Mouse (Mus musculus): Measurements from ENCODE around the gene Morc4.

DNA sequence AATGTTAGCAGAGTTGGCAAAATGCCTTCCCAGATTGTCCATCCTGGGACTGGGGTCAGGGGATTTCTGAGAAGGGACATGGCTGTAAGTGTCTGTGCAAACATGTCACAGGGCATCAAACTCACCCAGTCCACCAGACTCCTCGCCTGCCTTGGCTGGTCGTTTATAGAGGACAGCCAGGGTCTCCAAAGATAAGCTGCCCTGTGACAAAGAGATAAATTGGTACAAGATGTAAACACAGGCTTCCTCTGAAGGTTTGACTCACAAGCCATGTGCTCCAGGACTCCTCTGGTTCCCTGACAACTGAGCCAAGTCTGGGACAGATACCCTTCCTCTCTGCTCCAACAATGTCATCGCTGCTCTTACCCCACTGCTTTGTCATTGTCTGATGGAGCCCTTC, 90.5 kb downstream of the Morc4 start:
- TF ChIP-seq POLR2A (IDR thresholded peaks at IDR 0.05; ENCODE audit: insufficient read depth, low read length) (no peak), CTCF (IDR thresholded peaks at IDR 0.05; ENCODE audit: low read depth, low read length) (no peak)
